Mouse (Mus musculus) lung, postnatal 0 days (tissue): Measurements from ENCODE around the gene Pla2g4d. TPM values are rescaled to one million over a fixed set of nuclear protein-coding genes. Genes with fewer than 3 reads are reported as not detected.
A peak's percentile ranks its signal among the peaks of the same experiment; 100 is the strongest.

Source experiments
- ATAC-seq: fragments of 200-750 bp; cut with Nextera tagmentation; 2 replicates; pipeline ENCODE4 v1.8.0; 2017; ENCODE audit warnings: moderate library complexity
- DNase-seq: peaks from one replicate; pipeline ENCODE4 v3.0.0-alpha.2; 2016; ENCODE audit warnings: low spot score
- H3K27ac ChIP-seq: fragments of 300-500 bp; sonication (generic); 2 replicates; pipeline ENCODE4 v1.5.1; 2014; ENCODE audit warnings: antibody characterized with exemption, mild to moderate bottlenecking, low read length, mixed read lengths
- H3K27me3 ChIP-seq: fragments of 300-500 bp; sonication (generic); replicated peaks from 2 replicates; pipeline ENCODE4 v1.6.1; 2014; ENCODE audit warnings: low read length, mixed read lengths; ENCODE audit not compliant: insufficient read depth
- H3K36me3 ChIP-seq: fragments of 300-500 bp; sonication (generic); 2 replicates; pipeline ENCODE4 v1.6.1; 2014; ENCODE audit warnings: low read length, mixed read lengths; ENCODE audit not compliant: insufficient read depth
- H3K4me1 ChIP-seq: fragments of 300-500 bp; sonication (generic); 2 replicates; pipeline ENCODE4 v1.6.1; 2014; ENCODE audit warnings: antibody characterized with exemption, low read depth, low read length, mixed read lengths; ENCODE audit not compliant: insufficient read depth
- H3K4me2 ChIP-seq: fragments of 300-500 bp; sonication (generic); replicated peaks from 2 replicates; pipeline ENCODE4 v1.6.1; 2014; ENCODE audit warnings: low read depth, mild to moderate bottlenecking, low read length, moderate library complexity, mixed read lengths
- H3K4me3 ChIP-seq: fragments of 300-500 bp; sonication (generic); 2 replicates; pipeline ENCODE4 v1.5.1; 2014; ENCODE audit warnings: low read depth, low read length
- H3K9ac ChIP-seq: fragments of 300-500 bp; sonication (generic); replicated peaks from 2 replicates; pipeline ENCODE4 v1.6.1; 2014; ENCODE audit warnings: low read depth, mild to moderate bottlenecking
- H3K9me3 ChIP-seq: fragments of 300-500 bp; sonication (generic); 2 replicates; pipeline ENCODE4 v1.6.1; 2016; ENCODE audit warnings: low read length, mixed read lengths
- CTCF ChIP-seq: IDR thresholded peaks from 2 replicates; pipeline ENCODE4 v1.5.1; 2016; ENCODE audit warnings: antibody characterized with exemption, mild to moderate bottlenecking
- EP300 ChIP-seq: IDR thresholded peaks from 2 replicates; pipeline ENCODE4 v1.6.1; 2016; ENCODE audit warnings: antibody characterized with exemption, mild to moderate bottlenecking, control low read depth
- WGBS: fragments of 180-500 bp; shearing (Covaris S2); extraction: QIAGEN DNeasy Blood & Tissue Kit; methylation state at CpG from one replicate; pipeline ENCODE4 v1.1.7; 2014; 5-methylcytosine and 5-hydroxymethylcytosine counted together
- polyA plus RNA-seq: library from polyadenylated mRNA; unstranded; fragments of >200 nt; fragmentation: Nextera tagmentation; extraction: Ambion mirVana; gene quantifications from 2 replicates; pipeline ENCODE4 v1.2.1, GENCODE M21; 2015

The Pla2g4d gene
- polyA plus RNA-seq: not detected in 2 replicates

- WGBS: 63% methylated on average over 5 of the region's 5 CpGs
- Histone ChIP-seq H3K27me3 (no peaks in the 10 kb centered on the region), H3K9me3 (no peaks in the 10 kb centered on the region), H3K4me3 (no peak within 1 kb of the TSS), H3K9ac (no peak within 1 kb of the TSS), H3K4me1 (no peaks in the 10 kb centered on the region), H3K36me3 (no peaks in the 10 kb centered on the region), H3K27ac (no peak within 1 kb of the TSS), H3K4me2 (no peak within 1 kb of the TSS)
- no peak for ATAC-seq
- no peak for TF ChIP-seq CTCF
- TF ChIP-seq EP300: no peak
- DNase-seq: no peak
Observed at GRCm38 (mm10) chr2:120288995-120289394, at the start of gene Pla2g4d. Pla2g4d (minus strand) TSS chr2:120289197.

- Histone ChIP-seq H3K27ac (no peak overlapping the region), H3K4me1 (no peaks in the 10 kb centered on the region), H3K4me3 (no peak overlapping the region), H3K4me2 (no peak overlapping the region), H3K27me3 (no peaks in the 10 kb centered on the region), H3K9me3 (no peaks in the 10 kb centered on the region), H3K36me3 (peaks cover 31% of the 10 kb centered on the region; the same call in 1 of the 2 replicates), H3K9ac (no peak overlapping the region)
- peak; percentile 26 for DNase-seq
- 42% methylated on average over 2 of the region's 2 CpGs for WGBS
- TF ChIP-seq CTCF (peak; percentile 38), EP300 (no peak)
- ATAC-seq: no peak
Observed at GRCm38 (mm10) chr2:120337886-120338285, 48.9 kb upstream of the Pla2g4d start.

- ATAC-seq: no peak
- Histone ChIP-seq H3K4me3 (no peak overlapping the region), H3K9ac (no peak overlapping the region), H3K27me3 (no peaks in the 10 kb centered on the region), H3K9me3 (no peaks in the 10 kb centered on the region), H3K36me3 (peaks cover 31% of the 10 kb centered on the region; the same call in 1 of the 2 replicates), H3K4me1 (no peaks in the 10 kb centered on the region), H3K27ac (no peak overlapping the region), H3K4me2 (no peak overlapping the region)
- 83% methylated on average over 4 of the region's 4 CpGs for WGBS
- TF ChIP-seq EP300 (no peak), CTCF (no peak)
- DNase-seq: no peak
Observed at GRCm38 (mm10) chr2:120331575-120331974, 42.6 kb upstream of the Pla2g4d start.

- 60% methylated on average over 4 of the region's 4 CpGs for WGBS
- Histone ChIP-seq H3K9me3 (no peaks in the 10 kb centered on the region), H3K4me3 (no peak overlapping the region), H3K36me3 (0 out of 2 replicates have a peak, but pooled peaks cover 7% of the 10 kb centered on the region), H3K27me3 (no peaks in the 10 kb centered on the region), H3K4me1 (no peaks in the 10 kb centered on the region), H3K4me2 (no peak overlapping the region), H3K27ac (no peak overlapping the region), H3K9ac (no peak overlapping the region)
- ATAC-seq (no peak), DNase-seq (peak; percentile 27)
- no peak for TF ChIP-seq EP300
- TF ChIP-seq CTCF: no peak
Observed at GRCm38 (mm10) chr2:120315077-120315476, 26.1 kb upstream of the Pla2g4d start.

GRCm38 (mm10) chr2:120314487-120314886, 25.5 kb upstream of the Pla2g4d start:
- Histone ChIP-seq H3K9ac (no peak overlapping the region), H3K4me3 (no peak overlapping the region), H3K4me2 (no peak overlapping the region), H3K27me3 (no peaks in the 10 kb centered on the region), H3K27ac (peak overlapping the region; percentile 38; the same call in 1 of the 2 replicates), H3K4me1 (no peaks in the 10 kb centered on the region), H3K9me3 (no peaks in the 10 kb centered on the region), H3K36me3 (0 out of 2 replicates have a peak, but pooled peaks cover 7% of the 10 kb centered on the region)
- no peak for DNase-seq
- no peak for ATAC-seq
- TF ChIP-seq EP300 (no peak), CTCF (no peak)
- 70% methylated on average over 4 of the region's 4 CpGs for WGBS

GRCm38 (mm10) chr2:120313976-120314375, 25.0 kb upstream of the Pla2g4d start, which contains the start of gene Pla2g4f:
Pla2g4f (minus strand) TSS chr2:120314165.
- Histone ChIP-seq H3K4me1 (no peaks in the 10 kb centered on the region), H3K27me3 (no peaks in the 10 kb centered on the region), H3K4me2 (no peak within 1 kb of the TSS), H3K9ac (no peak within 1 kb of the TSS), H3K36me3 (0 out of 2 replicates have a peak, but pooled peaks cover 7% of the 10 kb centered on the region), H3K4me3 (no peak within 1 kb of the TSS), H3K27ac (peak within 1 kb of the TSS; percentile 38), H3K9me3 (no peaks in the 10 kb centered on the region)
- DNase-seq: peak; percentile 86
- WGBS: 49% methylated on average over 3 of the region's 3 CpGs
- ATAC-seq: peak; percentile 90
- TF ChIP-seq EP300: no peak
